ENCODE assay signal across 25 mouse cellular contexts in the genomic region with DNA sequence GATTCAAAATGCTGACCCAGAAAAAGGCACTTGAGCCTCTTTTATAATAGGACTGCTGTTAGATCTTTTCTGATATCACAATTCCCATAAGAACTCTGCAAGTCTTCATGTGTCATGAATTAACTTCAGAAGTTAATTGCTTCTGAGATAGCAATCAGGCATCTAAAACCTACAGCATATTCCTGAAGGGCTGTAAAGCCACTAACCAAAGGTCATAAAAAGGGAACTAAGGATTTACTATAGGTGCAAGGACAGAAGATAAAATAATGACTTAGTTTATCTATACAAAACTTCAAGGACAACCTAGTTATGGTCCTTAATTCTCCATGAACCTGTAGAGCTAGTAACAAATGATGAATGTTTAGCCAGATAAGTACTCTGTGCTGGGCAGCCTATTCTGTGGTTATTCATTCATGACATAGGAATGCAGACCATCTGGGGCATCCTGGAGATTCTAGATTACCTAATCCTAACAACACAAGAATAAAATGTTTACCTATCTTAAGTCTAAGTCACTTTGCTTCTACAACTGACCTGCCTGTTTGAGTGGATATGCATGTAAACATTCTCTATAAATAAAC.
DNase-seq lines count a peak whose midpoint lies in the region; ATAC-seq and TF ChIP-seq lines count a peak whose summit lies in the region.
"Had no signal": no experiment of that assay in that cellular context is flagged by ENCODE, and none has a peak within 500 bp of the region (broad histone marks: within the 10 kb centered on the region; RNA-seq: fewer than 3 reads in every experiment).

No protein-coding gene starts in this region.

- no peaks in the 10 kb centered on the region for H3K9me3 ChIP-seq in kidney, embryonic 14.5 days (ENCODE audit: control insufficient read depth, low read length)
- no peaks in the 10 kb centered on the region for H3K9me3 ChIP-seq in kidney, embryonic 15.5 days (replicated peaks)
- H3K9me3 ChIP-seq: heart, embryonic 15.5 days; hindbrain, embryonic 12.5 days; midbrain, embryonic 10.5 days; midbrain, embryonic 15.5 days; neural tube, embryonic 15.5 days; stomach, embryonic 15.5 days had no signal

- DNase-seq in kidney, adult 8-10 months = peak; percentile 21 to 52
- DNase-seq in Patski (ENCODE audit: low read depth, low spot score) = no peak
- DNase-seq in yolk sac, embryonic 10.5 days (ENCODE audit: low spot score) = peak; percentile 32
- no peak for DNase-seq in retina, embryonic 14.5 days (ENCODE audit: low spot score)
- no peak for DNase-seq in heart, adult 11 months
- DNase-seq: adrenal gland, postnatal 10 days; cerebellum, adult 8-10 months; gastrocnemius, adult 2 months; heart, postnatal 36 days; liver; lung, adult 2 months; lung, postnatal 10 days; right cerebral cortex, postnatal 25 days had no signal

- no peak overlapping the region for H3K9ac ChIP-seq in kidney, embryonic 14.5 days (ENCODE audit: low read depth, low read length)
- no peak overlapping the region for H3K9ac ChIP-seq in kidney, embryonic 15.5 days
- H3K9ac ChIP-seq: heart, embryonic 15.5 days; hindbrain, embryonic 12.5 days; liver, embryonic 14.5 days; midbrain, embryonic 15.5 days; neural tube, embryonic 15.5 days; stomach, embryonic 15.5 days had no signal

- H3K4me1 ChIP-seq in kidney, embryonic 14.5 days (ENCODE audit: control insufficient read depth, insufficient read depth, low read length) = no peaks in the 10 kb centered on the region
- no peaks in the 10 kb centered on the region for H3K4me1 ChIP-seq in kidney, embryonic 15.5 days
- H3K4me1 ChIP-seq: heart, embryonic 15.5 days; hindbrain, embryonic 12.5 days; midbrain, embryonic 10.5 days; midbrain, embryonic 15.5 days; neural tube, embryonic 15.5 days; stomach, embryonic 15.5 days had no signal

- CTCF ChIA-PET in Patski (lab: Charles Lee) = interaction anchor here (0.6 kb wide), 1 partner anchor 514 kb away, joined by 3 read pairs; no protein-coding TSS in a partner anchor

- POLR2A ChIA-PET in Patski (lab: Charles Lee) = no interaction called here

- no peak for TF ChIP-seq CTCF in Patski (IDR thresholded peaks at IDR 0.05)

- no peak overlapping the region for H3K27ac ChIP-seq in kidney, embryonic 14.5 days (ENCODE audit: low read depth, low read length)
- no peak overlapping the region for H3K27ac ChIP-seq in kidney, embryonic 15.5 days
- H3K27ac ChIP-seq: gastrocnemius, adult 2 months; heart, embryonic 15.5 days; hindbrain, embryonic 12.5 days; liver, embryonic 14.5 days; midbrain, embryonic 10.5 days; midbrain, embryonic 15.5 days; neural tube, embryonic 15.5 days; stomach, embryonic 15.5 days had no signal

- H3K27me3 ChIP-seq in kidney, embryonic 14.5 days (ENCODE audit: control insufficient read depth, insufficient read depth, low read length) = no peaks in the 10 kb centered on the region
- H3K27me3 ChIP-seq in Patski = no peaks in the 10 kb centered on the region
- no peaks in the 10 kb centered on the region for H3K27me3 ChIP-seq in kidney, embryonic 15.5 days
- H3K27me3 ChIP-seq: CH12.LX; heart, embryonic 15.5 days; hindbrain, embryonic 12.5 days; midbrain, embryonic 15.5 days; neural tube, embryonic 15.5 days; stomach, embryonic 15.5 days had no signal

- no peak overlapping the region for H3K4me3 ChIP-seq in kidney, embryonic 14.5 days (ENCODE audit: low read length)
- H3K4me3 ChIP-seq in kidney, embryonic 15.5 days (replicated peaks) = no peak overlapping the region
- H3K4me3 ChIP-seq: erythroblast, embryonic 14.5 days; gastrocnemius, adult 2 months; heart, embryonic 15.5 days; hindbrain, embryonic 12.5 days; midbrain, embryonic 10.5 days; midbrain, embryonic 15.5 days; neural tube, embryonic 15.5 days; stomach, embryonic 15.5 days had no signal

- in situ Hi-C loops in Patski (cut with MboI; ENCODE audit: low pct_unique_long_range_greater_than_20kb) = no loop called here

- no peak; the same call in 1 of the 2 replicates for ATAC-seq in kidney, embryonic 14.5 days (ENCODE audit: low FRiP score, low TSS enrichment)
- ATAC-seq in Patski = peak; percentile 97
- ATAC-seq in kidney, embryonic 15.5 days (replicated peaks; ENCODE audit: low FRiP score) = 0 out of 2 replicates have a peak, but pooled peaks have one; percentile 64
- ATAC-seq: forebrain, embryonic 16.5 days; midbrain, embryonic 15.5 days had no signal

- H3K36me3 ChIP-seq in kidney, embryonic 14.5 days (ENCODE audit: control insufficient read depth, insufficient read depth, low read length) = no peaks in the 10 kb centered on the region
- no peaks in the 10 kb centered on the region for H3K36me3 ChIP-seq in kidney, embryonic 15.5 days
- H3K36me3 ChIP-seq: heart, embryonic 15.5 days; hindbrain, embryonic 12.5 days; midbrain, embryonic 10.5 days; midbrain, embryonic 15.5 days; neural tube, embryonic 15.5 days; stomach, embryonic 15.5 days had no signal

- no peak overlapping the region for H3K4me2 ChIP-seq in kidney, embryonic 14.5 days (replicated peaks; ENCODE audit: low read depth, low read length)
- no peak overlapping the region for H3K4me2 ChIP-seq in kidney, embryonic 15.5 days
- H3K4me2 ChIP-seq: heart, embryonic 15.5 days; hindbrain, embryonic 12.5 days; midbrain, embryonic 15.5 days; neural tube, embryonic 15.5 days; stomach, embryonic 15.5 days had no signal

Comparison
In these comparisons a context has a peak if more than half of its experiments do, and no peak if none do; other contexts are left out.
1. DNase-seq: peak in kidney, adult 8-10 months (2 of 2) and yolk sac, embryonic 10.5 days (single experiment); none in Patski (single experiment), retina, embryonic 14.5 days (single experiment) and heart, adult 11 months (single experiment).